Mouse (Mus musculus) liver, postnatal 0 days (tissue): ENCODE data around the gene Zdhhc18. TPM values are rescaled to one million over a fixed set of nuclear protein-coding genes. Genes with fewer than 3 reads are reported as not detected.

Experiments used
- ATAC-seq: fragments of 200-750 bp; cut with Nextera tagmentation; 2 replicates; pipeline ENCODE4 v1.8.0; 2017; ENCODE audit warnings: mild to moderate bottlenecking, moderate library complexity
- DNase-seq: peaks from one replicate; pipeline ENCODE4 v3.0.0-alpha.2; 2016
- H3K27ac ChIP-seq: fragments of 300-500 bp; sonication (generic); 2 replicates; pipeline ENCODE4 v1.5.1; 2014; ENCODE audit warnings: antibody characterized with exemption, moderate library complexity, mild to moderate bottlenecking, low read depth
- H3K27me3 ChIP-seq: fragments of 300-500 bp; sonication (generic); 2 replicates; pipeline ENCODE4 v1.6.1; 2014; ENCODE audit warnings: low read length, control low read depth, mixed read lengths; ENCODE audit not compliant: insufficient read depth
- H3K36me3 ChIP-seq: fragments of 300-500 bp; sonication (generic); replicated peaks from 2 replicates; pipeline ENCODE4 v1.6.1; 2014; ENCODE audit warnings: mild to moderate bottlenecking, control low read depth, low read length, moderate library complexity, mixed read lengths; ENCODE audit not compliant: insufficient read depth
- H3K4me1 ChIP-seq: fragments of 300-500 bp; sonication (generic); 2 replicates; pipeline ENCODE4 v1.6.1; 2014; ENCODE audit warnings: antibody characterized with exemption, mild to moderate bottlenecking, control low read depth; ENCODE audit not compliant: insufficient read depth
- H3K4me2 ChIP-seq: fragments of 300-500 bp; sonication (generic); 2 replicates; pipeline ENCODE4 v1.6.1; 2014; ENCODE audit warnings: low read depth, mild to moderate bottlenecking, low read length, moderate library complexity, mixed read lengths
- H3K4me3 ChIP-seq: fragments of 300-500 bp; sonication (generic); 2 replicates; pipeline ENCODE4 v1.5.1; 2014; ENCODE audit warnings: low read depth, low read length
- H3K9ac ChIP-seq: fragments of 300-500 bp; sonication (generic); replicated peaks from 2 replicates; pipeline ENCODE4 v1.6.1; 2014; ENCODE audit warnings: mild to moderate bottlenecking, moderate library complexity
- H3K9me3 ChIP-seq: fragments of 300-500 bp; sonication (generic); 2 replicates; pipeline ENCODE4 v1.6.1; 2016; ENCODE audit warnings: mild to moderate bottlenecking, control low read depth, low read length, mixed read lengths
- CTCF ChIP-seq: sonication (generic); IDR thresholded peaks from 2 replicates; pipeline ENCODE4 v1.5.1; 2016; ENCODE audit warnings: antibody characterized with exemption, low read depth
- EP300 ChIP-seq: IDR thresholded peaks from 2 replicates; pipeline ENCODE4 v1.6.1; 2016; ENCODE audit warnings: antibody characterized with exemption, low read depth, mild to moderate bottlenecking
- WGBS: fragments of 180-500 bp; shearing (Covaris S2); extraction: QIAGEN DNeasy Blood & Tissue Kit; methylation state at CpG from one replicate; pipeline ENCODE4 v1.1.7; 2014; ENCODE audit not compliant: insufficient replicate concordance; 5-methylcytosine and 5-hydroxymethylcytosine counted together
- polyA plus RNA-seq: library from polyadenylated mRNA; unstranded; fragments of >200 nt; fragmentation: Nextera tagmentation; extraction: Ambion mirVana; gene quantifications from 2 replicates; pipeline ENCODE4 v1.2.1, GENCODE M21; 2015

Gene Zdhhc18
- polyA plus RNA-seq = 2.1 and 2.6 TPM in 2 replicates

GRCm38 (mm10) chr4:133649989-133650699 is at the start of gene Zdhhc18:
Zdhhc18 (minus strand) TSS chr4:133650154.
- H3K4me2 ChIP-seq = peak within 1 kb of the TSS; percentile 69
- peak within 1 kb of the TSS; percentile 22; the same call in 1 of the 2 replicates for H3K27ac ChIP-seq
- 36% methylated on average over 7 of the region's 7 CpGs for WGBS
- ATAC-seq (peak; percentile 80), DNase-seq (peak; percentile 84)
- no peak within 1 kb of the TSS for H3K9ac ChIP-seq
- H3K36me3 ChIP-seq = no peaks in the 10 kb centered on the region
- peak within 1 kb of the TSS; percentile 37 for H3K4me3 ChIP-seq
- no peak for TF ChIP-seq EP300
- TF ChIP-seq CTCF = peak; percentile 88
- no peaks in the 10 kb centered on the region for H3K9me3 ChIP-seq
- H3K4me1 ChIP-seq = peaks cover 5% of the 10 kb centered on the region; the same call in 1 of the 2 replicates
- H3K27me3 ChIP-seq = no peaks in the 10 kb centered on the region

- peaks cover 76% of the 10 kb centered on the region for H3K36me3 ChIP-seq
- ATAC-seq (peak; percentile 40; the same call in 1 of the 2 replicates), DNase-seq (no peak)
- WGBS = 62% methylated on average over 3 of the region's 3 CpGs
- TF ChIP-seq CTCF (peak; percentile 17; the same call in 1 of the 2 replicates), EP300 (no peak)
- no peak overlapping the region for H3K4me2 ChIP-seq
- H3K27me3 ChIP-seq = no peaks in the 10 kb centered on the region
- no peaks in the 10 kb centered on the region for H3K9me3 ChIP-seq
- no peaks in the 10 kb centered on the region for H3K4me1 ChIP-seq
- H3K27ac ChIP-seq = no peak overlapping the region
- H3K4me3 ChIP-seq = no peak overlapping the region
- H3K9ac ChIP-seq = no peak overlapping the region
Measured at GRCm38 (mm10) chr4:133695363-133695762, 45.4 kb upstream of the Zdhhc18 start.

GRCm38 (mm10) chr4:133690252-133690651 is 40.3 kb upstream of the Zdhhc18 start:
- no peaks in the 10 kb centered on the region for H3K27me3 ChIP-seq
- no peaks in the 10 kb centered on the region for H3K4me1 ChIP-seq
- WGBS = 48% methylated on average over 5 of the region's 5 CpGs
- ATAC-seq (no peak), DNase-seq (no peak)
- no peak overlapping the region for H3K9ac ChIP-seq
- H3K9me3 ChIP-seq = no peaks in the 10 kb centered on the region
- no peak overlapping the region for H3K27ac ChIP-seq
- no peak overlapping the region for H3K4me2 ChIP-seq
- H3K36me3 ChIP-seq = peaks cover 98% of the 10 kb centered on the region
- TF ChIP-seq EP300 (no peak), CTCF (no peak)
- no peak overlapping the region for H3K4me3 ChIP-seq

- H3K4me2 ChIP-seq = no peak overlapping the region
- ATAC-seq (peak; percentile 90), DNase-seq (no peak)
- no peaks in the 10 kb centered on the region for H3K27me3 ChIP-seq
- TF ChIP-seq EP300 = no peak; the same call in 1 of the 2 replicates
- no peak for TF ChIP-seq CTCF
- H3K36me3 ChIP-seq = peaks cover 98% of the 10 kb centered on the region
- H3K27ac ChIP-seq = peak overlapping the region; percentile 55
- no peak overlapping the region for H3K4me3 ChIP-seq
- H3K9ac ChIP-seq = no peak overlapping the region; the same call in 1 of the 2 replicates
- no peaks in the 10 kb centered on the region for H3K4me1 ChIP-seq
- WGBS = 66% methylated on average over 7 of the region's 7 CpGs
- no peaks in the 10 kb centered on the region for H3K9me3 ChIP-seq
Measured at GRCm38 (mm10) chr4:133688417-133689067, 38.6 kb upstream of the Zdhhc18 start.

GRCm38 (mm10) chr4:133687126-133687525 is 37.2 kb upstream of the Zdhhc18 start:
- Histone ChIP-seq H3K9me3 (no peaks in the 10 kb centered on the region), H3K9ac (no peak overlapping the region), H3K36me3 (peaks cover 97% of the 10 kb centered on the region), H3K4me1 (no peaks in the 10 kb centered on the region), H3K27me3 (no peaks in the 10 kb centered on the region), H3K4me3 (no peak overlapping the region), H3K4me2 (no peak overlapping the region), H3K27ac (no peak overlapping the region)
- no peak for TF ChIP-seq CTCF
- TF ChIP-seq EP300 = no peak
- DNase-seq (no peak), ATAC-seq (no peak)
- 90% methylated on average over 5 of the region's 5 CpGs for WGBS

- Histone ChIP-seq H3K36me3 (peaks cover 97% of the 10 kb centered on the region), H3K9ac (no peak overlapping the region), H3K27ac (no peak overlapping the region), H3K4me1 (no peaks in the 10 kb centered on the region), H3K9me3 (no peaks in the 10 kb centered on the region), H3K4me3 (no peak overlapping the region), H3K27me3 (no peaks in the 10 kb centered on the region), H3K4me2 (no peak overlapping the region)
- TF ChIP-seq EP300 (no peak), CTCF (no peak)
- DNase-seq (no peak), ATAC-seq (no peak)
- 89% methylated on average over 11 of the region's 11 CpGs for WGBS
Measured at GRCm38 (mm10) chr4:133686512-133686911, 36.6 kb upstream of the Zdhhc18 start.
